Mouse (Mus musculus): ENCODE data around the gene Eps8l3.

GRCm38 (mm10) chr3:107848126-107848525 is 28.9 kb upstream of the Eps8l3 start:
- TF ChIP-seq CTCF (conservative IDR thresholded peaks at IDR 0.05; ENCODE audit: insufficient read depth, insufficient read length, low read depth, low read length) (no peak), POLR2A (IDR thresholded peaks at IDR 0.05; ENCODE audit: low read depth, low read length) (no peak)
